Mouse (Mus musculus): Measurements from ENCODE around the gene Pgls.

Pgls gene

DNA sequence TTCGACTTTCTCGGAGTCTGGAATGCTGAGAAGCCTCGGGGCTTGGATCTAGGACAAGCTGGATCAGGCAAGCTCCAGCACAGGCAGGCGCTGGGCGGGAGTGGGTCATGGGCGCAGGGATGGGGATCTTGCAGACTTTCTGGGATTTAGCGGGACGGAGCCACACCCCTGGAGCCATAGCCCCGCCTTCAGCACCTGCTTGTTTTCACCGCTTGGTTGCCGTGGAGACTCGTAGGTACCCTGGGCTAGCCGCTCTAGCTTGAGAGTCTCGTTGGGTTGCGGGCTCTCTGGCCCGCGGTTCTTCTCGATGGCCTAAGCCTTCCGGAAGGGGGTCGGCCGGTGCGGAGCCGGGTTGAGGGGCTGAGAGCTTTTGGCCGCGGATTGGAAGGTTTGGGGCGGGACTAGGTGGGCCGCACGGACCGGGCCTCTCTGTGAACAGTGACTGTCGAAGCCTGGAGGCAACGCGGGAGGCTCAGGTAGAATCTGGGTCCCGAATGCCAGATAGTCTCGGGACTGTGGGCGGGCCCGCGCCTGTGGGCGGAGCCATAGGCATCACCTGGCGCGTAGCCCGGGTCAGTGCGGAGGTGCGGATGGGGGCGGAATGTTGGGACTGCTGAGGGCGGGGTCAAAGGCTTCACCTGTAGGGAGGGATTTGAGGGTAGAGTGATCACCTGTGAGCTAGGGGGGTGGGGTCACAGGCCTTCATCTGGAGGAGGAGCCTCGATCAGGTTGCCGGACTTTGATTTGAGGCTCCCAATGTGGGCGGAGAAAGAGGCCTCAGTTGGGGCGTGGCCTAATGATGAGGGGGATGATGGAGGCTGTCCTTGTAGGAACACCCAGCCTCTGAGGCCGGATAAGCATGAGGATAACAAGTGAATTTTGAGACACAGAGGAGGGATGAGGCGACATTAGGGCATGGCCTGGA lies 22.3 kb upstream of the Pgls start:
- peak; percentile 94 to 99 for DNase-seq (ENCODE audit: inconsistent age in 2 of 2, low spot score in 1 of 2)

DNA sequence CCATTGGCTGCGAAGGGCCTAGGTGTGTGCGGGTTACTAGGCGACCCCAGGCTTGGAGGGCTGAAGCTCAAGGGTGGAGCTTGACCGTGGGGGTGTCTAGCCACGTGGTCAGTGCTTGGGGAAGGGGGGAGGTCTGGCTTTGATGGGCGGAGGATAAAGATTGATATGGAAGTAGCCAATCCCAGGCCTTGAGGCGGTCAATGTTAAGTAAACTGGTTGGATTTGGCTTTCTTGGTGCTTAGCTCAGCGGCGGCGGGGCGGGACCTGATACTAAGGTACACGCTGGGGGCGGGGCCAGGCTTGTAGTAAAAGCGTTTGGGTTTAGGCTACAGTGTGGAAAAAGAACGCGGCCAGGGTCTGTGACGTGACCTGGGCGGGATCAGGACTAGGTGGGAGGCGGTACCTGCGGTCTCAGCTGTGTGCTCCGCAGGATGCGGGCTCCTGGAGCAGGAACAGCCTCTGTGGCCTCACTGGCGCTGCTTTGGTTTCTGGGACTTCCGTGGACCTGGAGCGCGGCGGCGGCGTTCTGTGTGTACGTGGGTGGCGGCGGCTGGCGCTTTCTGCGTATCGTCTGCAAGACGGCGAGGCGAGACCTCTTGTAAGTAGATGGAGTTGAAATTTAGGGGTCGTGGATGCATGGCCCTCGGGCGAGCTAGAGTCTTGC lies 21.6 kb upstream of the Pgls start:
- peak in 1 of 2 experiments; percentile 97 for DNase-seq (ENCODE audit: inconsistent age in 2 of 2, low spot score in 1 of 2)

- DNase-seq (ENCODE audit: inconsistent age in 2 of 2, low spot score in 1 of 2), result no peak
These were observed 19.9 kb upstream of the Pgls start for GRCm38 (mm10) chr8:71572077-71572476.

DNA sequence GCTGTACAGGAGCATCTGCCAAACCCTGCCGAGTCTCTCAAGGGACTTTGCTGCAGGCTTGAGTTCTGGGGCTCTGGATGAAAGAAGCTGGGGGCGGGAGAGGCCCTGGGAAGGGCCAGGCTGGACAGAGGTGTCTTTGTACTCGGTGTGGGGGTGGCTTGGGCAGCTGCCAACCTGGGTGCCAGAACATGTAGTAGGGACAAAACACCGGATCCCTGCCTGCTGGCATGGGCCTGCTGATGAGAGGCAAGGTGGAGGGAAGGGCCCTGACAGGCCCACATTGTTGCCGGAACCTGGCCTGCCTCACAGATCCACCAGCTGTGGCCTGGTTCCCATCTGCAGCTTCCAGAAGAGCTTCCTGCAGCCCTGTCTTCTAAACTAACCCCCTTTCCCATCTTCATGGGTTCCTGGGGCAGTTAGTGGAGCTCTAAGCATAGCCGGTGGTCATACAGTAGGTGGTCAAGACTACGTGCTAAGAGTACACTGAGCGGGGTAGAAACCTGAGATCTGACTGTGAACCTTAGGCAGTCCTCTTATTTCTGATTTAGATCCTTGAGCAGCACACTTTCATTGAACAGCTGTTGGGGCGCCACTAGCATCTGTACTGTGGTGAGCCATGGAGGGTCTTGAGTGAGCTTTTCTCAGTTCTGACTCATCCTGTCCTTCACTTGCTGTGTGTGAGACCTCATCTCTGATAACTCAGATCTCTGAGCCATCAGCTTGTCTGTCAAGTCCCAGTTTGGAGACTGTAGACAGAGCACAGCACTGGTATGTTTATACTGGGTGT lies 18.9 kb upstream of the Pgls start:
- DNase-seq (ENCODE audit: inconsistent age in 2 of 2, low spot score in 1 of 2), result peak; percentile 75 to 82

GRCm38 (mm10) chr8:71574426-71574825 lies 17.6 kb upstream of the Pgls start:
- peak; percentile 76 to 82 for DNase-seq (ENCODE audit: inconsistent age in 2 of 2, low spot score in 1 of 2)

DNA sequence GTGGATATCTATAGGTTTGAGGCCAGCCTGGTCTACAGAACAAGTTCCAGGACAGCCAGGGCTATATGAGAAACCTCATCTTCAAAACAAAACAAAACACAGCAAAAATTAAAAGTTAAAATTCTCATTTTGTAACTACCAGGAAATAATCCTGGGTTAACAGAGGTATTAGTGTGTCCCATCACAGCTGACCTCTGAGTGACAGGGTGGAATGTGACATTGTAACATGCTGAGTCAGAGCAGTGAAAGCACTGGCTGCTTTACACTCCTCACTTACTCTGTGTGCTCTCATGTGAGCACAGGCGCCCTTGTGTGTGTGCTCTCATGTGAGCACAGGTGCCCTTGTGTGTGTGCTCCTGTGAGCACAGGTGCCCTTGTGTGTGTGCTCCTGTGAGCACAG lies 17.0 kb upstream of the Pgls start:
- DNase-seq (ENCODE audit: inconsistent age in 2 of 2, low spot score in 1 of 2), result peak in 1 of 2 experiments; percentile 68

DNA sequence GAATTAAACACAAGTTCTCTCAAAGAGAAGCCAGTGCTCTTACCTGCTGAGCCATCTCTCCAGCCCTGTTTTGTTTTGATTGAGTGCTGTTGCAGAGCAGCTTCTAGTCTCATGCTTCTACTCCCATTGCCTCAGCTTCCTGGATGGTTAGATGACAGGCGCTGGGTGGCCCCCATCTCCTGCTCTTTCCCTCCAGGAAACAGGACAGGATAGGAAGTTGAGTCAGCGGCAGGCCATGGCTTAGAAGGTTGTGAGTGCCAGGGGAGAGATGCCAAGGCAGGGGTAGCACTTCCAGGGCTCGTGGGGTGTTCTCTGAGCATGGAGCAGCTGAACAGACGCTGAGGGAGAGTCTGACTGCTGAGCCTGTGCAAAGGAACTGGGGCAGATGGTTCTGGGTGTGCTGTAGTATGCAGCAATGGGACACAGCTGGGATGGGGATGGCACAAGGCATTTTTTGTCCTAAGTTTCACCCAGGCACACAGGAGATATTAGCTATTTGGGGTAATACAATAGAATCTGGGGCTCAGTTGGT lies 14.1 kb upstream of the Pgls start:
- no peak for DNase-seq (ENCODE audit: inconsistent age in 2 of 2, low spot score in 1 of 2)

GRCm38 (mm10) chr8:71579009-71579408 lies 13.0 kb upstream of the Pgls start:
- DNase-seq (ENCODE audit: inconsistent age in 2 of 2, low spot score in 1 of 2), result peak in 1 of 2 experiments; percentile 84

- peak; percentile 77 to 92 for DNase-seq (ENCODE audit: inconsistent age in 2 of 2, low spot score in 1 of 2)
These were observed 12.5 kb upstream of the Pgls start for GRCm38 (mm10) chr8:71579476-71579875.

- DNase-seq (ENCODE audit: inconsistent age in 2 of 2, low spot score in 1 of 2), result peak in 1 of 2 experiments; percentile 62
These were observed 11.8 kb upstream of the Pgls start for GRCm38 (mm10) chr8:71580201-71580600.

DNA sequence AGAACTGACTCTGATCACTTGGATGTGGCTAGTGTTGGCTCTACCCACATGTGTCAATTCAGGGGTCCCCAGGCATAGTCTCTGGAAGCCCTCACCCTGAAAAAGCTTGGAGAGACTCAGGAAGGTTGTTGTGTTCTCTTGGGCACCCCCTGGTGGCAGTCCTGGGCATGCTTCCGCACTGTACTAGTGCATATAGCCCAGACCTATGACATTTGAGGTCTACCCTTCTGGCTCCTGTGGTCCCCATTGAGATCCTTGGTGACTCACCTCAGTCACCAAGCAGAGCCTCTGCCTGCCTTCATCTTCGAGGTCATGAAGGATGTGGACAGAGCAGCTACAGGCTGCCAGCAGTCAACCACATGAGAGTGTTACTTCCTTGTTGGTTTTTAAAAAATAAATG lies 5.1 kb upstream of the Pgls start:
- DNase-seq (ENCODE audit: inconsistent age in 2 of 2, low spot score in 1 of 2), result peak; percentile 60 to 83

GRCm38 (mm10) chr8:71588762-71589161 lies 3.2 kb upstream of the Pgls start:
- DNase-seq (ENCODE audit: inconsistent age in 2 of 2, low spot score in 1 of 2), result no peak

DNA sequence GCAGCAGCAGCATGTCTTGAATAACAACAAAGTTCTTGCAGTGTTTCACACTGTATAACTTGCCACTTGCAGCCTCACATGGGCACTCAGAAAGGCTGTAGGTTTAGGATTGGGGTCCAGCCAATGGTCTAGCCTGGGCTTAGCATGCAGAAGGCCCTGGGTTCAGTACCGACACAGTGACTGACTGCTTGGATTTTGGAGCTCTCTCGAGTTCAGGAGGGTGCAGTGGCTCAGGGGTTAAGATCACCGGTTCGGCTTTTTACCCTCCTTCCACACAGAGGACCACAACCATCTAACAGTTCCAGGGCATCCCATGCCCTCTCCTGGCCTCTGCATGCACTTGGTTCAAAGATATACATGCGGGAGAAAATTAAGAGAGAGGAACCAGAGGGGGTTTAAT lies 959 bp upstream of the Pgls start:
- DNase-seq (ENCODE audit: inconsistent age in 2 of 2, low spot score in 1 of 2), result no peak

DNA sequence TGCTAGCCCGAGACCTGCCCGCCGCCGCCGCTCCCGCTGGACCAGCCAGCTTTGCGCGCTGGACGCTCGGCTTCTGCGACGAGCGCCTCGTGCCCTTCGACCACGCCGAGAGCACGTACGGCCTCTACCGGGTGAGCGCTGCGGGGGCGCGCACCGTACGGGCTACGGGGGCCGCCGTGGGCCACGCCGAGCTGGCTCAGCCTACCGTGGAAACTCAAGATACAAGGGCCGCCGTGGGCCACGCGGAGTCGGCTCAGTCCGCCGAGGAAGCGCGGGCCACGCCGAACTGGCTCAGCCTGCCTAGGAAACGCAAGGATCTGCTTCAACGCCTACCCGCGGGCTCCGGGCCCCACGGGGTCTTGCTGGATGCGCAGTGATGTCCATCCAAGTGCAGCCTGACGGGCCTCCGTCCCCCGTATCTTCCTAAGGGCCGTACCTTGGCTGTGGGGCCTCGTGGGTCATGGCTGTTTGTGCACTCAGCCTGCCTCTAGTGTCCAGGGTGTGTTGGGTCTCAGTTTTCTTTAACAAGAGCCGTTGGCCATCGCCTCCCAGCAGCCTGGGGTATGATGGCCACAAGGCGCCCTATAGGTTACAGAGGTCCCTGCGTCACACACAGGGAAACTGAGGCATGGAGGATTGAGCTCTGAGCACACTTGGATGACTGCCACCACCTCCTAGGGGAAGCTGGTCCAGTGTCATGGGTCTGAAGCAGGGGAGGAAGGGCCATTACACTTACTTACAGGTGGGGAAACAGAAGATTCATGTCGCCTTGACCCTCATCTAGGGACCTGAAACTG lies 596 bp downstream of the Pgls start:
- peak in 1 of 2 experiments; percentile 89 for DNase-seq (ENCODE audit: inconsistent age in 2 of 2, low spot score in 1 of 2)

DNA sequence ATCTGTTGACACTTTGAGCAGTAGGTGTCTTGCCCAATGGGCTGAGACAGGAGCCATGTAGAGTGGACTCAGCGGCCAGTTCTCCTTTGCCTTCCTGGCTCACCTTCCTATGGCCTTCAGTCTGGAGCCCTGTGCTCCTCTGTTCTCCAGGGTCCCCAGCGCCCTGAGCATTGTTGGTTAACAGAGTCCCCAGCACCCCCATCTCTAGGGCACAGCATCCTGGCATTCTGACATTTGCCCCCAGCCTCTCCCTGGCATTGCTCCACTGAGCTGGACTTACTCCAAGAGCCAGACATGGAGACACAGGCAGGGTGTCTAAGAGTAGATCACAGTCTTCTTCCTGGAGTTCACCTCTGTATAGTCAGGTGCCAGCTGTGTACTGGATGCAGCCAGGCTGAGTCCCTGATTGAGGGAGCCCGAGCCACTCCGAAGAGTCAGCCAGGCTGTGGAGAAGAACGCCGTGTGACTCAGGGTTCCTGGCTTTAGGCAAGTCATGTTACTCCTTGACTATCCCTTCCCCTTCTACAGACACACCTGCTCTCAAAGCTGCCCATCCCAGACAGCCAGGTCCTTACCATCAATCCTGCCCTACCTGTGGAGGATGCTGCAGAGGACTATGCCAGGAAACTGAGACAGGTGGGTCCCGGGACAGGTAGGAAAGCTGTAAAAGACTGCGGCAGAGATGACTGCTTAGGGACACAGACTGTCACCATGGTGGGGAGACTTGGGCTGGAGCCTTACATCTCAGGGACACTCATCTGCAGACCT lies 1.8 kb downstream of the Pgls start:
- peak in 1 of 2 experiments; percentile 66 for DNase-seq (ENCODE audit: inconsistent age in 2 of 2, low spot score in 1 of 2)

GRCm38 (mm10) chr8:71594324-71594722 lies 2.3 kb downstream of the Pgls start:
- DNase-seq (ENCODE audit: inconsistent age in 2 of 2, low spot score in 1 of 2), result no peak

- DNase-seq (ENCODE audit: inconsistent age in 2 of 2, low spot score in 1 of 2), result peak; percentile 90 to 96
These were observed 3.9 kb downstream of the Pgls start for GRCm38 (mm10) chr8:71595862-71596261.

- DNase-seq (ENCODE audit: inconsistent age in 2 of 2, low spot score in 1 of 2), result no peak
These were observed 4.4 kb downstream of the Pgls start for GRCm38 (mm10) chr8:71596384-71596783.

DNA sequence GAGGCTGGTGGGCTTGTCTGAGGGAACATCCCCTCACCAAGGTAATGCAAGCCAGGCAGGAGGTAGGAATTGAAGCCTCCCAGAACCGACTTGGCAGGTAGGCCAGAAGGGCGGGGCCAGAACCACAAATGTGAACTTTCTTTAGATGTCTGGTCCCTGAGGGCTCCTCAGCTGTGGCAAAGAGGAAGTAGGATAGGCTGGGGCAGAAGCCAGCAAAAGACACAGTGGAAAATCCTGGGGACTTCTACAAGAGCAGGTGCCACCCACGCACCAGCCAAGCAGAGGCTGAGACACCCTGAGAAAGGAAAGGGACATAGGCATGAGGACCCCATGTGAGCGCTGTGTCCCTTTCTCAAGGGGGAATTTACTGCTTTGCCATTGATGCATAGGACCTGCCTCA lies 4.8 kb downstream of the Pgls start:
- DNase-seq (ENCODE audit: inconsistent age in 2 of 2, low spot score in 1 of 2), result no peak

- DNase-seq (ENCODE audit: inconsistent age in 2 of 2, low spot score in 1 of 2), result no peak
These were observed 5.5 kb downstream of the Pgls start, which contains the start of gene Fam129c for GRCm38 (mm10) chr8:71597451-71597850. TSS of gene Fam129c (plus strand) at chr8:71597648.
